Mouse (Mus musculus) olfactory bulb, adult 2 months (tissue): Measurements from ENCODE around the gene 2310022B05Rik.

Source experiments
- CTCF ChIP-seq: fragments of 200-500 bp; IDR thresholded peaks from 2 replicates; pipeline ENCODE4 v1.5.1; 2012; ENCODE audit warnings: low read depth, mild to moderate bottlenecking, low read length, moderate library complexity; ENCODE audit not compliant: insufficient read depth
- POLR2A ChIP-seq: fragments of 200-500 bp; IDR thresholded peaks from 2 replicates; pipeline ENCODE4 v1.6.1; 2012; ENCODE audit warnings: mild to moderate bottlenecking, low read depth, low read length, moderate library complexity; ENCODE audit not compliant: insufficient read depth

- TF ChIP-seq POLR2A, result no peak
- peak; percentile 94 for TF ChIP-seq CTCF
These were observed 14.3 kb upstream of the 2310022B05Rik start for GRCm38 (mm10) chr8:124677486-124677885.
